Mouse (Mus musculus) cerebellum, postnatal 4 days (tissue): Measurements from ENCODE around the gene Foxd1.

ENCODE experiments used
- DNase-seq, 2 experiments: peaks; one replicate each; pipeline ENCODE4 v3.0.0; 2022; ENCODE audit warnings: low spot score in 2 of 2, mixed read lengths in 1 of 2

The Foxd1 gene

GRCm38 (mm10) chr13:98389092-98389491 lies 35.0 kb downstream of the Foxd1 start:
- no peak for DNase-seq

DNA sequence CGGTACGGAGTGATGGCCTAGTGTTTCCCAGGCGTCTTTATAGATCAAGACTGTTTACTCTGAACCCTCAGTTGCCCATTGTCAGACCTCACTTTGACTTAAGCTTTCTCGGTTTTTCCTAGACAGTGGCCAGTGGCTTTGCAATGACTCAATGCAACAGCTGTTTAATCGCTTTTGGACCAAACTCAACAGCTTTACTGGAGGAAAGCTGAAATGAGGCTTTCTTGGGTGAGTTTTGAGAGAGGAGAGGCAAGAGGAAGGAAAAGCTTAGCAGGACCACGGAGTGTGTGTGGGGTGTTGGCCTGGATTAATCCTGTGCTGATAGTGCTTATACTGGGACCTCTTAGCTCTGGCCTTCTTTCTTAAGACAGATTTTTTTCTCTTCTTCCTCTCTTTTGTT lies 36.3 kb downstream of the Foxd1 start:
- no peak for DNase-seq

DNA sequence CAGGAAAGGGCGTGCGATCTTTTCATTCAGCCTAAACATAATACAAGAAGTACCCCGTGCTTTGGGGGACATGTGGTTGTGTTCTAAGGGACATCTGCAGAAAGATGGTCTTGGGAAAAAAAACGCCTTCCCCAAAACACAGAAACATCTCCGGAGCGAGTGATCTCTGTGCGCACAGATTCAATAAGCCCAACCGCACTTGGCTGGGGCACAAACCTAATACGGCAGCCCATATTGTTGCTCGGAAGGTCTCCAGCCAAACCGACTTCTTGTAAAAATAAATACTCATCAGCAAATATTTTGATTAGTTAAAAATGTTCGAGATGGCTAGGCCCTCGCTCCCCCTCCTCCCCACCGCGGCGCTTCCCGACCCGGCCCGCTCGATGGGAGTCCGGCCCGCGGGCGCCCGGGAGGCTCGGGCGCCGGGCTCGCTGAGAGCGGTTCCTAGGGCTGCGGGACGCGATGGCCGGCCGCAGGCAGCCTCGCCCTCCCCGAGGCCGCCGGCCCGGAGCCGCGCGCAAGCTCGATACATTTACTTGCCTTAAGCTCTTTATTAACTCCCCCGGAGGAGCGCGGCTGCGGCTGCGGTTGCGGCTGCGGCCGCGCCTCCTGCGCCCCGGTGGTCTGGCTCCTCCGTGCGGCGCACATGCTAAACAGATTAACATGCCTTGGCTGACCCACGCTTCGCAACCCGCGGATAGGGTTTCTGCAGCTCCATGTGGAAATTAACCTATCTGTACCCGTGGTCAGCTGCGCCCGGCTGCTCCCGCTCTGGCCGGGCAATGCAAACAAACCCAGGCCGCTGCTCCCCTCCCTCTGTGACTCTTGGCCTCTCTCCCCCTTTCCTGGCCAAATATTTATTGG lies 37.0 kb downstream of the Foxd1 start:
- peak in 1 of 2 experiments; percentile 25 for DNase-seq

- no peak for DNase-seq
These were observed 37.6 kb downstream of the Foxd1 start for GRCm38 (mm10) chr13:98391635-98391990.

GRCm38 (mm10) chr13:98392031-98392430 lies 38.0 kb downstream of the Foxd1 start:
- DNase-seq, result no peak

DNA sequence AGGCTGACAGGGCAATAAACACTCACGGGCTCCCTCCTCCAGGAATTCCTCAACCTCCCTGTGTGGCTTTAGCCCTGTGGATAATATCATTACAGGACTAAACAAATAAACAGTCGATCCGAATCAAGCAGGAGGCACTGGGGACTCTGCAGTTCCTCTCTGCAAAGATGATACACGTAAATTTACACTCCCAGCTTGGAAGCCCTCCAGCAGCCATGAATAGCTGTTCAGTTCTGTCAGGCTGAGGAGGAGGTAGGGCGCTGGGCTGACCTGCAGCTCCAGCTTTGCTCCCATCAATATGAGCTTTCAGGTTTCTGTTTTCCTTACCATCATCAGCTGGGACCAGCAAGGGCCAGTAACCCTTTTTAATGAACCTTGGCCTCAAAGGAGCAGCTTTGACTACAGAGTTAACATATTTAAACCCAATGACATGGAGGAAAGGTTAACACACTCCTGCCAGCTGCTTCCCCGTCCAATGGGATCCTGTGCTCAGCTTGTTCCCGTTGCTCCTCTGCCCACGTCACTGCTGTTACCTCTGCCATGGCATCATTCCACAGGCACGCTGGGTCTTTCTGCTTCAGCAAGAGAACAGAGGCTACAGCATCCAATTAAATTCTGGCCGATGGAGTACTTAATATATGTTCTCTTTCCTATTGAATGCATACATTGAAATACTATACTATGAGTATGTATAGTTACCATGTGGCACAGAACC lies 39.5 kb downstream of the Foxd1 start:
- no peak for DNase-seq
